Mouse (Mus musculus): ENCODE data around the gene Mog. TPM values are rescaled to one million over a fixed set of nuclear protein-coding genes. Genes with fewer than 3 reads are reported as not detected.

The Mog gene
- polyA plus RNA-seq, 1 experiment = 0.02 TPM

- Histone ChIP-seq H3K79me2 (ENCODE audit: control insufficient read depth, insufficient read depth) (peaks cover 7% of the 10 kb centered on the region), H3ac (ENCODE audit: control insufficient read depth, insufficient read length, low read depth) (no peak overlapping the region), H3K4me3 (ENCODE audit: insufficient read depth, poor library complexity, severe bottlenecking) (no peak overlapping the region), H3K36me3 (ENCODE audit: control insufficient read depth, insufficient read depth) (no peaks in the 10 kb centered on the region), H3K27me3 (ENCODE audit: control insufficient read depth, insufficient read depth, insufficient read length) (no peaks in the 10 kb centered on the region), H3K79me3 (ENCODE audit: low read depth) (no peaks in the 10 kb centered on the region)
- no peak for TF ChIP-seq MAX (IDR thresholded peaks at IDR 0.05)
- TF ChIP-seq CTCF (IDR thresholded peaks at IDR 0.05; ENCODE audit: control insufficient read depth, insufficient read depth, insufficient read length) = no peak
Measured at GRCm38 (mm10) chr17:36998477-36998876, 24.7 kb downstream of the Mog start.

GRCm38 (mm10) chr17:36997033-36997735 is 26.0 kb downstream of the Mog start:
- TF ChIP-seq MYOG (IDR thresholded peaks at IDR 0.05; ENCODE audit: control insufficient read depth, extremely low read depth, insufficient read length) (no peak), CTCF (IDR thresholded peaks at IDR 0.05; ENCODE audit: control insufficient read depth, insufficient read depth, insufficient read length) (peak; percentile 62)
- no peaks in the 10 kb centered on the region for H3K79me3 ChIP-seq (ENCODE audit: low read depth)
- no peaks in the 10 kb centered on the region for H3K27me3 ChIP-seq (ENCODE audit: control insufficient read depth, insufficient read depth, insufficient read length)
- no peaks in the 10 kb centered on the region for H3K36me3 ChIP-seq (ENCODE audit: control insufficient read depth, insufficient read depth)
- no peak overlapping the region for H3K4me3 ChIP-seq (ENCODE audit: insufficient read depth, poor library complexity, severe bottlenecking)
- no peak overlapping the region for H3ac ChIP-seq (ENCODE audit: control insufficient read depth, insufficient read length, low read depth)
- no peaks in the 10 kb centered on the region for H3K79me2 ChIP-seq (ENCODE audit: control insufficient read depth, insufficient read depth)

GRCm38 (mm10) chr17:36995448-36995847 is 27.8 kb downstream of the Mog start:
- H3K79me2 ChIP-seq (ENCODE audit: control insufficient read depth, insufficient read depth) = no peaks in the 10 kb centered on the region
- no peaks in the 10 kb centered on the region for H3K79me3 ChIP-seq (ENCODE audit: low read depth)
- H3K27me3 ChIP-seq (ENCODE audit: control insufficient read depth, insufficient read depth, insufficient read length) = no peaks in the 10 kb centered on the region
- H3ac ChIP-seq (ENCODE audit: control insufficient read depth, insufficient read length, low read depth) = no peak overlapping the region
- TF ChIP-seq MAX (IDR thresholded peaks at IDR 0.05) = no peak
- no peak for TF ChIP-seq MYOD1 (IDR thresholded peaks at IDR 0.05; ENCODE audit: control insufficient read depth, insufficient read length, low read depth)
- no peak for TF ChIP-seq USF1 (IDR thresholded peaks at IDR 0.05; ENCODE audit: low read depth)
- TF ChIP-seq MYOG (IDR thresholded peaks at IDR 0.05; ENCODE audit: control insufficient read depth, extremely low read depth, insufficient read length) = no peak
- no peak for TF ChIP-seq FOSL1 (IDR thresholded peaks at IDR 0.05; ENCODE audit: insufficient read depth, low read length, poor library complexity, severe bottlenecking)
- no peak for TF ChIP-seq CTCF (IDR thresholded peaks at IDR 0.05; ENCODE audit: control insufficient read depth, insufficient read depth, insufficient read length)
- no peak for TF ChIP-seq CEBPB (IDR thresholded peaks at IDR 0.05; ENCODE audit: low read depth)
- no peaks in the 10 kb centered on the region for H3K36me3 ChIP-seq (ENCODE audit: control insufficient read depth, insufficient read depth)
- H3K4me3 ChIP-seq (ENCODE audit: insufficient read depth, poor library complexity, severe bottlenecking) = no peak overlapping the region

- TF ChIP-seq MYOG (IDR thresholded peaks at IDR 0.05; ENCODE audit: control insufficient read depth, extremely low read depth, insufficient read length) (no peak), CTCF (IDR thresholded peaks at IDR 0.05; ENCODE audit: control insufficient read depth, insufficient read depth, insufficient read length) (no peak), USF1 (IDR thresholded peaks at IDR 0.05; ENCODE audit: low read depth) (no peak), MYOD1 (IDR thresholded peaks at IDR 0.05; ENCODE audit: control insufficient read depth, insufficient read length, low read depth) (no peak), MAX (IDR thresholded peaks at IDR 0.05) (no peak), FOSL1 (IDR thresholded peaks at IDR 0.05; ENCODE audit: insufficient read depth, low read length, poor library complexity, severe bottlenecking) (no peak), CEBPB (IDR thresholded peaks at IDR 0.05; ENCODE audit: low read depth) (no peak)
- no peaks in the 10 kb centered on the region for H3K79me3 ChIP-seq (ENCODE audit: low read depth)
- no peak overlapping the region for H3K4me3 ChIP-seq (ENCODE audit: insufficient read depth, poor library complexity, severe bottlenecking)
- H3K36me3 ChIP-seq (ENCODE audit: control insufficient read depth, insufficient read depth) = no peaks in the 10 kb centered on the region
- H3ac ChIP-seq (ENCODE audit: control insufficient read depth, insufficient read length, low read depth) = no peak overlapping the region
- no peaks in the 10 kb centered on the region for H3K27me3 ChIP-seq (ENCODE audit: control insufficient read depth, insufficient read depth, insufficient read length)
- no peaks in the 10 kb centered on the region for H3K79me2 ChIP-seq (ENCODE audit: control insufficient read depth, insufficient read depth)
Measured at GRCm38 (mm10) chr17:36994528-36994927, 28.7 kb downstream of the Mog start.

GRCm38 (mm10) chr17:36993770-36994325 is 29.4 kb downstream of the Mog start:
- no peaks in the 10 kb centered on the region for H3K36me3 ChIP-seq (ENCODE audit: control insufficient read depth, insufficient read depth)
- H3K27me3 ChIP-seq (ENCODE audit: control insufficient read depth, insufficient read depth, insufficient read length) = peaks cover 4% of the 10 kb centered on the region
- TF ChIP-seq FOSL1 (IDR thresholded peaks at IDR 0.05; ENCODE audit: insufficient read depth, low read length, poor library complexity, severe bottlenecking) = no peak
- TF ChIP-seq CTCF (IDR thresholded peaks at IDR 0.05; ENCODE audit: control insufficient read depth, insufficient read depth, insufficient read length) = no peak
- no peak for TF ChIP-seq CEBPB (IDR thresholded peaks at IDR 0.05; ENCODE audit: low read depth)
- TF ChIP-seq MYOG (IDR thresholded peaks at IDR 0.05; ENCODE audit: control insufficient read depth, extremely low read depth, insufficient read length) = no peak
- TF ChIP-seq MAX (IDR thresholded peaks at IDR 0.05) = no peak
- no peak for TF ChIP-seq USF1 (IDR thresholded peaks at IDR 0.05; ENCODE audit: low read depth)
- TF ChIP-seq MYOD1 (IDR thresholded peaks at IDR 0.05; ENCODE audit: control insufficient read depth, insufficient read length, low read depth) = no peak
- no peaks in the 10 kb centered on the region for H3K79me2 ChIP-seq (ENCODE audit: control insufficient read depth, insufficient read depth)
- H3ac ChIP-seq (ENCODE audit: control insufficient read depth, insufficient read length, low read depth) = no peak overlapping the region
- no peaks in the 10 kb centered on the region for H3K79me3 ChIP-seq (ENCODE audit: low read depth)
- no peak overlapping the region for H3K4me3 ChIP-seq (ENCODE audit: insufficient read depth, poor library complexity, severe bottlenecking)
